Mouse (Mus musculus) gastrocnemius, postnatal 10 days (tissue): ENCODE results near the gene Wt1. TPM values are rescaled to one million over a fixed set of nuclear protein-coding genes. Genes with fewer than 3 reads are reported as not detected.
A peak's percentile ranks its signal among the peaks of the same experiment; 100 is the strongest.

Experiments
- DNase-seq: peaks from one replicate; pipeline ENCODE4 v3.0.0; 2021; ENCODE audit warnings: mixed read lengths
- total RNA-seq, 2 experiments: library from RNA; stranded (reverse); gene quantifications; 2 replicates each; pipeline ENCODE4 v1.2.3; 2021

Gene Wt1
- total RNA-seq, 2 experiments from 2014 or later = 0.18 TPM; not detected in 1

DNA sequence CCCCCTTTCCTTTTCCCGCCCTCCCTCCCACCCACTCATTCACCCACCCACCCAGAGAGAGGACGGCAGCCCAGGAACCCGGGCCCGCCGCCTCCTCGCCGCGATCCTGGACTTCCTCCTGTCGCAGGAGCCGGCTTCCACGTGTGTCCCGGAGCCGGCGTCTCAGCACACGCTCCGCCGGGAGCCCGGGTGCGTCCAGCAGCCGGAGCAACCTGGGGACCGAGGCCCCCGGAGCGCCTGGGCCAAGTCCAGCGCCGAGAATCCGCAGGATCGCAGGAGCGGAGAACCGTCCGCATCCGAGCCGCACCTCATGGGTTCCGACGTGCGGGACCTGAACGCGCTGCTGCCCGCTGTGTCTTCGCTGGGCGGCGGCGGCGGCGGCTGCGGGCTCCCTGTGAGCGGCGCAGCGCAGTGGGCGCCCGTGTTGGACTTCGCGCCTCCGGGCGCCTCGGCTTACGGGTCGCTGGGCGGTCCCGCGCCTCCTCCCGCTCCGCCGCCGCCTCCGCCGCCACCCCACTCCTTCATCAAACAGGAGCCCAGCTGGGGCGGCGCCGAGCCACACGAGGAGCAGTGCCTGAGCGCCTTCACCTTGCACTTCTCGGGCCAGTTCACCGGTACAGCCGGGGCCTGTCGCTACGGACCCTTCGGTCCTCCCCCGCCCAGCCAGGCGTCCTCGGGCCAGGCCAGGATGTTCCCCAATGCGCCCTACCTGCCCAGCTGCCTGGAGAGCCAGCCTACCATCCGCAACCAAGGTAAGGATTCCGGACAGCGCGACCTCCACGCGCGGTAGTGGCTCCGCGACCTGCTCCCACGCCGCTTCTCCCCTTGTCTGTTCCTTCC, 582 bp downstream of the Wt1 start:
- peak; percentile 17 for DNase-seq

GRCm38 (mm10) chr2:105127531-105128480, 1.5 kb downstream of the Wt1 start:
- DNase-seq = no peak

DNA sequence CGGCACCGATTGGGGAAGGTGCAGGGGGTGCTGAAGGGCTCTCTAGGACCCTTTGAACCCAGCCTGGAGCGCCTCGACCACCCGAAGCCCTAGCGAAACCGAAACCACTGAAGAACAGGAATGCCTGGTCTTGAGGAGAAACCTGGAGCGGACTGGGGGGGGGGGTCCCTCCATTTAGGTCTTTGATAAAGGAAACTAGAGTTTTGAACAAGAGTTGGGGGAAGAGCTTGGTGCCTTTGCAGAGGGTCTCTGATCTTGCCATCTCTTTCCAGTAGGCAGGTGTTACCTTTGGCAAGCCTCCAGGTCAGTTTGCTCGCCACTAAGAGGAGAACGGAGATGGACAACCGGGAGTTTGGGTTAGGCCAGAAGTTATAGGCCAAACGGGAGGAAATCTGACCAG, 2.2 kb downstream of the Wt1 start:
- no peak for DNase-seq

DNA sequence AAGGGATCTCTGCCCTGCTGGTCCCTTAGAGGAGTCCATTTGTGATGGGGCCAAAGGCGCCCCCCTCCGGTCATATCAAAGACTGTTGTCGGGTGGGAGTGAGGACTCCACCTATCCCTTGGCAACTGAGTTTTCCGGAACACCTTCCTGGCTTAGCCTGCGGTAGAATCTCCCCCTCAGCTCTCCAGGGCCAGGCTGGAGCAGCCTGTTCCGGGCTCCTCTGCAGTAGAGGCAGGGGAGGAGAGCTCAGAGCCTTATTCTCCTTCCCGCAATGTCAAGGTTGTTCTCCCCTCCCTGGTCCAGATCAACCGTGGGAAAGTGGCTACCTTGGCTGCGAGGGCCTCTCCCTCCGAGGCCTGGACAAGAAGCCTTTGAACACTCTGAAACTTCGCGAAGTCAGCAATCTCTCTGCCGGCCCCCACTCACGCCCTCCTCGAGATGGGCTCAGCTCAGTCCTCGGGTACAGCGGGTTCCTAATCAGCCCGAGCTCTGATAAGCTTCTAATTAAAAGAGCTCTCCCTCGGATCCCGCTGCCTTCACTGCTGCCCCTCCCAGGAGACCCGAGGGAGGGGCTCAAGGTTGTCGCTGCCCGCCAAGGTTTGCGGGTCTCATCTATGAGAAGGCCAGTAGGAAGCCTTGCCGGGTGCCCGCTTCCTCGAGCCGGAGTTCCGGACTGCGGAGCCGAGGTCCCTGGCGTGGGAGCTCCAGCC, 4.2 kb downstream of the Wt1 start:
- DNase-seq = no peak

DNA sequence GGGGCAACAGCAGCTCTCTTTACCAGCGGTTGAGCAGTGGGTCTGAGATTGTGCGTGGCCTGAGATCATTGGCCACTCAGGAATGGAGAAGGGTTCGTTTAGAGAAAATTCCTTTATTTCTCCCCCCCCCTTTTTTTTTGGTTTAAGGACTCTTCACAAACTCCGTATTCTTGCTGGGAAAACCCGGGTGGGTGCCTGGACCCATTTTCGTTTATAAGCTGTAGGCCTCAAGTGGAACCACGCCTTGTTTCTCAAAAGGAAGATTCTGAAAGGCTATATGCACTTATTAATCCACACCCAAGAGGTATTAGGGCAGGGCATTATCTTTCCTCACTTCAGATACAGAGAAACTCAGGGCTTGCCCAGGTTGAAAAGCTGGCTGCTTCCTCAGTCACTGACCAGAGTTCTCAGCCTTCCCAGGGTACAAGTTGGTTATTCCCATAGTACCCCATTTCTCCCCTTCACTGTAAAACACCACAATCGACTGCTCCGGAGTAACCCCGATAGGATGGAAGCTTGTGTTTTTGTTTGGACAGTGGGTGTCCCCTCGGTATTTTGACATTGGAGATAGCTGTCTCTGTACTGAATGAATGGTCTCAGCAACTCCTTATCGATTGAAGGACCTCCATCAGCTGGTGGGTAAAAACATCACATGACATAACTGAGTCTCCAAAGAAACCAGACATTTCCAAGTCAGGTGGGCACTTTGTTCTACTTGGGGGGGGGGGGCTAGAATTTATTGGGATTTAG, 4.9 kb downstream of the Wt1 start:
- no peak for DNase-seq

DNA sequence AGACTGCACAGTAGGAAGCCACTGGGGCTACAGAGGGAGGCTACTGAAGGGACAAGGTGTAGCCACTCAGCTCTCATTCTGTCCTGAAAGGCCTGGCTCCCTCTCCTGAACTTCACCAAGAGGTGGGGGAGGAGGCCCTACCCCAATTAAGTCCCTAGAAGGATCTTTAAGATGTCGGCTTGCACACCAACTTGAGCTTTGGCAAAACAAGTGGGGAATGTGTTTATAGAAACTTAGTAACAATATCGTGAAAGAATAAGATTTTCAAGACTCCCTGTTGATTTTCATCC, 5.4 kb downstream of the Wt1 start:
- DNase-seq = no peak

- DNase-seq = no peak
These were observed 6.0 kb downstream of the Wt1 start for GRCm38 (mm10) chr2:105132300-105132699.

- no peak for DNase-seq
These were observed 6.8 kb downstream of the Wt1 start for GRCm38 (mm10) chr2:105132933-105133795.

DNA sequence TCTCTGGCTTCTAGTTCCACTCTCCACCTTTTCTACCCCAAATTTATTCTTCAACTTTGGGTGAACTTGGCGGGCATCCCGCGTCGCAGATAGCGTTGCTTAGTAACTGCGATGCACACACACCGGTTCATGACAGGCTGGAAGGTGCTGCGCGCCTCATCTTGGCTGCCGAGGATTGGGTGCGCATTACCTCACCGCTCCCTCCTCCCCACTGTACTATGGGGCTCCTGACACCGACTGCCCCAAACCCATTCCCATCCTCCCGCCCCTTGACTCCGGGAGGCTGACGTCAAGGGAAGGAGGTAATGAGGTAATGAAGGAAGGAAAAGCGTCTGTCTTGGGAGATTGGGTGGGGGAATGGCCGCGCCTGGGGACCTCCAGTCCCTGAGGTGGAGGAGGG, 8.0 kb downstream of the Wt1 start:
- no peak for DNase-seq

DNA sequence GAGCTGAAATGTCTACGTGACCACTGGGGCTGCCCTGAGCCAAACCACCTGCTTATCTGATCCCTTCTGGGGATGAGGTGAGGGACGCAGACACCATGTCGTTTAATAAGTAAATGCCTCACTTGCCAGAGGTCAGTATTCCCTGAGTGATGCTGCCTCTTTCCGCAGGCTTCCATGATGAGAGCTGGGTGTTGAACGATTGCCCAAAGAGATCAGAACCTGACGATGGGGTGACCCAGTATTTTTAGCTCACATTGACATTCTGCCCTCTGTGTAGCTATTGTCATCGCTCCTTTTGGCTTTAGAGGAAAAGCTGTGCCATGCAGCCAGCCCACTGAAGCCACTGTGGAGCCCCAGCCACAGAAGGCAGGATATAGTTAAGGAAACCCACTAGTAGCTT, 13.1 kb downstream of the Wt1 start:
- no peak for DNase-seq

- no peak for DNase-seq
These were observed 15.0 kb downstream of the Wt1 start for GRCm38 (mm10) chr2:105141371-105141770.

GRCm38 (mm10) chr2:105143731-105144130, 17.4 kb downstream of the Wt1 start:
- no peak for DNase-seq

DNA sequence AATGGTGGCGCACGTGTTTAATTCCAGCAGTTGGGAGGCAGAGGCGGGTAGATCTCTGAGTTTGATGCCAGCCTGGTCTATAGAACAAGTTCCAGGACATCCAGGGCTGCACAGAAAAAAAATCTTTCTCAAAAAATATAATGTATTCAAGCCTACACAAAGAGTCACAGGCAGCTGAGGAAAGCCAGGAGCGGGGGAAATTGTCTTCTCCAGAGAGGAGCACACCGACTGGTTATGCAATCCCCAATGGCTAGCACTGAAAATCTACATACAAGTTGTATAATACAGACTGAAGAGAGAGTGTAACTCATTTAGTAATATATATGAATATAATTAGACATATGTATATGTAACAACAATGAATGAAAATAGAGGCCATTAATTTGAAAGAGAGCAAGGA, 25.2 kb downstream of the Wt1 start:
- DNase-seq = no peak

- DNase-seq = no peak
These were observed 26.7 kb downstream of the Wt1 start for GRCm38 (mm10) chr2:105153046-105153445.

- DNase-seq = no peak
These were observed 34.6 kb downstream of the Wt1 start for GRCm38 (mm10) chr2:105160949-105161348.

DNA sequence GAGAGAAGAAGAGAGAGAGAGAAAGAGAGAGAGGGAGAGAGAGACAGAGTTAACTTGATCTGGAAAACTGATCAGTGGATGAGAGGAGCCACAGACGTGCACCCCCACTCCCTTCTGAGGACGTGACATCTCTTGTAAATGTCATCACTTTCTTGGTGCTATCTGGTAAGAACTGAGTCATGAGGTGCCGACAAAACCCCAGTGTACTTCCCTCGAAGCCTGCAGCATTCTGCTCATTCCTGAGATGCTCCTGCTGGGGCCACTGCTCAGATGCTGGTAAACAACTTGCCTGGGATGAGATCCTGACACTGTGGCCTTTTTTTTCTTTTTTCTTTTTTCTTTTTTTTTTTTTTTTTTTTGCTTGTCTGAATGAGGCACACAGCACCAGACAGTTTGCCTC, 36.4 kb downstream of the Wt1 start:
- DNase-seq = no peak

DNA sequence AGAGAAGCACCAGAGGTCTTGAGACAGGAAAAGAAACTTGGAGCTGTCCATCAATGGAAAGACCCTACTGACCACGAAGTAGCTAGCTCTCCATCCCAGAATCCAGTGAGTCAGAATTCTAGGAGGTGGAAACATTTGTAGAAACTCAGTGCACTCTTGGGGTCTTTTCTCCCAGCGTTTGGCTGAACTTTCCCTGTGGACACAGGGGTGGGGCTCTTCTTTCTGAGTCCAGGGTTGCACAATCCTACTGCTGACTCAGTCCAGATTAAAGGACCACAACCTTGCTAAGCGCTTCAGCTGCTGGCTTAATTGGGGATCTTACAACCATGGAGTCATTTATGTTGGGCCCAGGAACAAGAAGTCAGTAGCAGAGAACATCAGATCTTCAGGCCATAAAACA, 41.8 kb downstream of the Wt1 start:
- DNase-seq = no peak

GRCm38 (mm10) chr2:105174254-105174653, 47.9 kb downstream of the Wt1 start:
- no peak for DNase-seq

DNA sequence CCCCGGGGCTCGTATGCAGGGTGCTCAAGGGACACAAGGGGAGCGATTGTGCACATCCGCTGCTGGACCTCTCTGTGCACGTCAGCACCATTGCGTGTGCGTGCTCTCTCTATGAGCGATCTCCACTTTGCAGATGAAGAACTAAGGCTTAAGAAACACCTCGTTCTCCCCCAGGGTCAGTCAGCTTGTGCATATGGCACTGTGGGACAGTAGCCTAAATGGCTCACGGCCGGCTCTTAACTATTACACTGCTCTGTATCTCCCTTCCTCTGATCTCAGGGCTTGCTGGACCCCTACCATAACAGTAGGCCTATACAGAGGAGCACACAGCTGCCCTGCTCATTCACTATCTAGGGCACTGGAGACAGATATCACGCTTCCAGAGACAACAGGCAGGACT, 52.5 kb downstream of the Wt1 start:
- DNase-seq = no peak

DNA sequence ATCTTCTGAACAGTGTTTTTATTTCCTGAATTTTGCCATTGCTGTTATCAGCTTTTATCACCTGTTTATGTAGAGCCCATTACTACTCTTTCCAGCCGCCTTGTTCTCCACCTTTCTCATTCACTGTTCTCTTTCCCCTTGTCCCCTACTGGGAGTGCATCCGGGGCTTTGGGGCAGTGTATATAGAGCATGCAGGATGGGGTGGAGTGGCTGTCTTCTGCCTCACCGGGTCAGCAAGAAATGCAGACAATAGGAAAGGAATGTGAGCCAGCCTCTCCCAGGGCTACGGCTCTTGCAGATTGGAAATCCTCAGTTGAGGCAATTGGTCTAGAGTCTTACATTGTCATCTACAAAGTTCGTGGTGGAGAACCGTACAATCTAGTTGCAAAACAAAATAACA, 56.2 kb downstream of the Wt1 start:
- no peak for DNase-seq

- no peak for DNase-seq
These were observed 58.8 kb downstream of the Wt1 start for GRCm38 (mm10) chr2:105185140-105185539.
